Mouse (Mus musculus) midbrain, embryonic 11.5 days (tissue): ENCODE data around the gene Etfbkmt. TPM values are rescaled to one million over a fixed set of nuclear protein-coding genes. Genes with fewer than 3 reads are reported as not detected.
A peak's percentile ranks its signal among the peaks of the same experiment; 100 is the strongest.
"Not testable (repeated sequence)": the region's sequence is repeated elsewhere in the genome, so short reads cannot be mapped to it uniquely, and the experiment has no call there.

Source experiments
- ATAC-seq: fragments of 200-750 bp; cut with Nextera tagmentation; 2 replicates; pipeline ENCODE4 v1.8.0; 2017; ENCODE audit warnings: moderate TSS enrichment, moderate library complexity; ENCODE audit not compliant: low FRiP score
- DNase-seq: peaks from one replicate; pipeline ENCODE4 v3.0.0; 2015; ENCODE audit warnings: low spot score; ENCODE audit errors: missing footprints
- H3K27ac ChIP-seq: fragments of 300-500 bp; sonication (generic); 2 replicates; pipeline ENCODE4 v1.5.1; 2014; ENCODE audit warnings: low read depth, low read length
- H3K27me3 ChIP-seq: fragments of 300-500 bp; sonication (generic); 2 replicates; pipeline ENCODE4 v1.6.1; 2014; ENCODE audit warnings: mild to moderate bottlenecking, low read length, moderate library complexity, mixed read lengths; ENCODE audit not compliant: control insufficient read depth, insufficient read depth
- H3K36me3 ChIP-seq: fragments of 300-500 bp; sonication (generic); 2 replicates; pipeline ENCODE4 v1.6.1; 2014; ENCODE audit warnings: mild to moderate bottlenecking, low read length, moderate library complexity, mixed read lengths; ENCODE audit not compliant: control insufficient read depth, insufficient read depth
- H3K4me1 ChIP-seq: fragments of 300-500 bp; sonication (generic); 2 replicates; pipeline ENCODE4 v1.6.1; 2014; ENCODE audit warnings: low read length; ENCODE audit not compliant: control insufficient read depth, insufficient read depth
- H3K4me2 ChIP-seq: fragments of 300-500 bp; sonication (generic); 2 replicates; pipeline ENCODE4 v1.6.1; 2014; ENCODE audit warnings: mild to moderate bottlenecking, moderate library complexity
- H3K4me3 ChIP-seq: fragments of 300-500 bp; sonication (generic); 2 replicates; pipeline ENCODE4 v1.5.1; 2014; ENCODE audit warnings: low read depth, low read length
- H3K9ac ChIP-seq: fragments of 300-500 bp; sonication (generic); 2 replicates; pipeline ENCODE4 v1.6.1; 2014; ENCODE audit warnings: low read length
- H3K9me3 ChIP-seq: fragments of 300-500 bp; sonication (generic); 2 replicates; pipeline ENCODE4 v1.6.1; 2016; ENCODE audit warnings: low read length; ENCODE audit not compliant: control insufficient read depth
- WGBS: fragments of 180-500 bp; shearing (Covaris S2); extraction: QIAGEN DNeasy Blood & Tissue Kit; methylation state at CpG from one replicate; pipeline ENCODE4 v1.1.7; 2014; 5-methylcytosine and 5-hydroxymethylcytosine counted together
- polyA plus RNA-seq: library from polyadenylated mRNA; unstranded; fragments of >200 nt; fragmentation: Nextera tagmentation; extraction: Ambion mirVana; gene quantifications from 2 replicates; pipeline ENCODE4 v1.2.1, GENCODE M21; 2014

Gene Etfbkmt
- polyA plus RNA-seq, 1 experiment from 2014 or later = 8.6 TPM

DNA sequence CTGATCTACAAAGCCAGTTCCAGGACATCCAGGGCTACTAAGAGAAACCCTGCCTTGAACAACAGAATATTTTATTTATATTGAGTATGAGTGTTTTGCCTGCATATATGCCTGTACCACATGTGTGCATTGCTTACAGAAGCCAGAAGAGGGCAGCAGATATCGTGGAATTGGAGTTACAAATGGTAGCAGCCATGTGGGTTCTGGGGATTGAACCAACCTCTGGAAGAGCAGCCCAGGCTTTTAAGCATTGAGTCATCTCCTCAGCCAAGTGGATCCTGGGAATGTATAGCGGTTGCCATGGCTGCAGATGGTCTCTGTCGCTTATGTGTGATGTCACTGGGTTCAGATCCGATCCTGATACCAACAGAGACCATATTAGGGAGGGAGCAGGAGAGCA is 13.0 kb upstream of the Etfbkmt start:
- 64% methylated on average over 4 of the region's 4 CpGs for WGBS
- no peaks in the 10 kb centered on the region for H3K36me3 ChIP-seq
- peak; percentile 83 for DNase-seq
- H3K27me3 ChIP-seq = no peaks in the 10 kb centered on the region
- H3K27ac ChIP-seq = no peak overlapping the region
- no peak overlapping the region for H3K9ac ChIP-seq
- H3K9me3 ChIP-seq = no peaks in the 10 kb centered on the region
- no peak overlapping the region for H3K4me2 ChIP-seq
- peak; percentile 30; the same call in 1 of the 2 replicates for ATAC-seq
- H3K4me3 ChIP-seq = no peak overlapping the region
- no peaks in the 10 kb centered on the region; the same call in 1 of the 2 replicates for H3K4me1 ChIP-seq

DNA sequence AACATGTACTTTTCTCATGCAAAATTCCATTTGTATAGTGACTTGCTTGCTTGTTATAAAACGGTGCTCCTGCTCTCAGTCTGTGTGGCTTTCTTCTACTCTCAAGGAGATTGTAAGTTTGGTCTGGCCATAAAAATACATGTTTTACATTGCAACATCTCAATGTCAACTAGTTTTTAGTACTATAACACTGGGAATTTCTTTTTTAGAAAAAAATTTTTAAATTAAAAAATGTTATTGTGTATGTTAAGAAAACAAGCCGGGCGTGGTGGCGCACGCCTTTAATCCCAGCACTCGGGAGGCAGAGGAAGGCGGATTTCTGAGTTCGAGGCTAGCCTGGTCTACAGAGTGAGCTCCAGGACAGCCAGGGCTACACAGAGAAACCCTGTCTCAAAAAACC is 9.8 kb upstream of the Etfbkmt start, which contains the start of gene Gm10203:
Gm10203 (plus strand) TSS at position 301 of the 400 bp plus-strand sequence.
- DNase-seq, H3K27me3 ChIP-seq, ATAC-seq, H3K9me3 ChIP-seq, H3K9ac ChIP-seq, H3K4me2 ChIP-seq, H3K27ac ChIP-seq, H3K4me3 ChIP-seq, H3K4me1 ChIP-seq, H3K36me3 ChIP-seq: not testable (repeated sequence)
- WGBS = 81% methylated on average over 8 of the region's 8 CpGs

DNA sequence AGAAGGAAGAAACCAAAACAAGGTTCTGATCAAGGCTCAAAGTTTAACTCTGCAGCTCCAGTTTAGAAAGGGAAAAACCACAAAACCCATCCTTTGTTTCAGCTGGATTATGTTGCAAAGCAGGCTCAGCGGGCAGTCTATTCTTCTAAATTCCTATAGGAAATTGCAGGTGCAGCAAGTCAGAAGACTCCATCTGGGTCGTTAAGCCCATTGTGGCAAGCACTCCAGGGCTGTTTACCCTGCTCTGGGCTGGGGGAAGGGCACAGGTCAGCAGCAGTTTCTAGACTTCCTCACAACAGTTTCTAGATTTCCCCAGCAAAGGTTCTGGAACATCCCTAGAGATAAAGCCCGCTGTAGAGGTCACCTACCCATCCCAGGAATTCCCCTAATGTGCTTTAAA is 8.5 kb upstream of the Etfbkmt start:
- Histone ChIP-seq H3K27me3 (no peaks in the 10 kb centered on the region), H3K27ac (no peak overlapping the region), H3K9me3 (no peaks in the 10 kb centered on the region), H3K9ac (no peak overlapping the region), H3K4me1 (no peaks in the 10 kb centered on the region; the same call in 1 of the 2 replicates), H3K4me3 (no peak overlapping the region), H3K4me2 (no peak overlapping the region), H3K36me3 (no peaks in the 10 kb centered on the region)
- ATAC-seq = no peak
- 9% methylated on average over 3 of the region's 3 CpGs for WGBS
- peak; percentile 82 for DNase-seq

DNA sequence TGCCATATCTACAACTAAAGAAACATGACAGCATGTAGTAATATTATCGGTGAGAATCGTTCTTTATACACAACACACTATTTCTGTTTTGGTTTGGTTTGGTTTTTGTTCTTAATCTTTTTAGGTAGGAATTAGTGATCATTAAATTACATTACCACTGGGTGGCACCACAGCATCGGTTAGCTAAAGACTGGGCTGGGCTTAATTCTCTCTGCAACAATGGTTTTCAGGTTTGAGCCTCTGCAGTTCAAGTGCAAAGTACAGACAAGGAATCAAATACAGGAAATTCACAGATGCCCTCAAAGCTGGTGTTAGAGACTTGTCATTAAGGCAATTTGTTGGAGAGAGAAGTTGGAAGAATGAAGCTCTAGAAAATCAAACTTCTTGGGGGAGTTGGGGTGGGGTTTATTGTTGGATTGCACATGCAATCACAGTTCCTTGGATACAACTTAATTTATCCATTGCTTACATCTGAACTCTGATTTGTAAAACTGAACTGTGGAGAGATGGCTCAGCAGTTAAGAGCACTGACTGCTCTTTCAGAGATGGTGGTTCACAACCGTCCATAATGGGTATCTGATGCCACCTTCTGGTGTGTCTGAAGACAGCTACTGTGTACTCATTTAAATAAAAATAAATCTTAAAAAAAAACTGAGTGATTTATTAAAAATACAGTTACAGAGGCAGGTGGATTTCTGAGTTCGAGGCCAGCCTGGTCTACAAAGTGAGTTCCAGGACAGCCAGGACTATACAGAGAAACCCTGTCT is 7.2 kb upstream of the Etfbkmt start:
- 34% methylated on average over 5 of the region's 5 CpGs for WGBS

DNA sequence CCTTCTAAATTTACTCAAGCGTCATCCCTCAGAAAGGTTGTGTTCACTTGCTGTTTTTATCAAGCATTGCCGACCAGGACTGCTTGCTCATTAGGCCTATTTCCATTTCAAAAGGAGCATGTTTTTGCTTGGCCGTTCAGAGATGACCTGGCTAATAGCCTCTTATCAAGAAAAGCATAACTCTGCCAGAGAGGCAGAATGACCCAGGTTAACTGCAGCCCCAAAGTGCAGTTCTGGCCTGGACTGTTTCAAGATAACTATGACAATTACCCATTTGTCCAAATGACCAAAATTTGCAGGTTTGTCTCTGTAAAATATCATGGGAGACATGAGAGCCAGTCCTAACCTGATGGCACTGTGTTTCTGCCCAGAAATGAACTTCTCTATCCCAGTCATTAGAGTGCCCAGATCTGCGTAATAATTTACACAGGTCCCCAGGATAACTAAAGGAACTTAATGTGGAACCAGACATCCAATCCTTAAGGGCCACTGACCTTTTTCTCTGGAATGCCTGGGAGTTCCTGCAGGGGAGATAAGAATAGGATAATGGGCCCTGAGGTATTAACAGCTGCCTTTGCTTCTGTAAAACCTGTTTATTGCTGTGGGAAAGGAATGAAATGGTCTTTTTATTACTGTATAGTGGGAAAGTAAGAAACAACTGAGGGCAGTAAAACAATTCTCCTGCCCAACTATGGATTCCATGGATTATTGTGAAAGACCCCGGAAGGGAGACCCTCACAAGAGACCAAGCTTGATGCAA is 5.1 kb upstream of the Etfbkmt start:
- Histone ChIP-seq H3K9me3 (no peaks in the 10 kb centered on the region), H3K4me1 (no peaks in the 10 kb centered on the region; the same call in 1 of the 2 replicates), H3K27ac (no peak overlapping the region), H3K4me3 (no peak overlapping the region), H3K4me2 (no peak overlapping the region), H3K27me3 (no peaks in the 10 kb centered on the region), H3K9ac (no peak overlapping the region), H3K36me3 (no peaks in the 10 kb centered on the region)
- ATAC-seq = no peak
- peak; percentile 35 for DNase-seq
- WGBS = 24% methylated on average over 5 of the region's 5 CpGs

More for the DNA sequence above, 7.2 kb upstream of the Etfbkmt start:
- no peaks in the 10 kb centered on the region for H3K9me3 ChIP-seq
- no peaks in the 10 kb centered on the region; the same call in 1 of the 2 replicates for H3K4me1 ChIP-seq
- DNase-seq = peak; percentile 92
- H3K27me3 ChIP-seq = no peaks in the 10 kb centered on the region
- no peak overlapping the region for H3K27ac ChIP-seq
- H3K9ac ChIP-seq = no peak overlapping the region
- no peak overlapping the region for H3K4me3 ChIP-seq
- peak; percentile 71 for ATAC-seq
- no peak overlapping the region for H3K4me2 ChIP-seq
- H3K36me3 ChIP-seq = no peaks in the 10 kb centered on the region

DNA sequence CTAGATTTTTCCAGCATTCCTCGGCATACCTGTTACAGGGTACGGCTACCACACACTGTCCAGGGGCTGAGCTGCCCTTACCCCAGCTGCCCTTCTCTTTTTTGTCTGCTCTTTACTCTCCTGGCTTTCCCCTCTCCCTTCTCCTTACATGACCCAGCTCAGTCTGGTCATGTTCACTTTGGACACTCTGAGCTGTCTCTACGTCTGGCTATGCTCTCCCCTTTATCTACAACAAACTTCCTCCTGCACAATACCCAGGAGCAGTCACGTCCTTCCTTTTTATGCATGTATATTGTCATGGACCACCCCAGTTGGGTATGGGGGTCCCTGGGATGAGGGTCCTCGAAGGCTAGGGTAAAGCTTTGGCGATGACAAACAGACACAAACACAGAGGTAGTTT is 4.0 kb upstream of the Etfbkmt start:
- Histone ChIP-seq H3K9ac (no peak overlapping the region), H3K36me3 (no peaks in the 10 kb centered on the region), H3K4me3 (no peak overlapping the region), H3K4me1 (no peaks in the 10 kb centered on the region; the same call in 1 of the 2 replicates), H3K27me3 (no peaks in the 10 kb centered on the region), H3K27ac (no peak overlapping the region), H3K9me3 (no peaks in the 10 kb centered on the region), H3K4me2 (no peak overlapping the region)
- 83% methylated on average over 6 of the region's 6 CpGs for WGBS
- ATAC-seq = no peak
- peak; percentile 67 for DNase-seq

DNA sequence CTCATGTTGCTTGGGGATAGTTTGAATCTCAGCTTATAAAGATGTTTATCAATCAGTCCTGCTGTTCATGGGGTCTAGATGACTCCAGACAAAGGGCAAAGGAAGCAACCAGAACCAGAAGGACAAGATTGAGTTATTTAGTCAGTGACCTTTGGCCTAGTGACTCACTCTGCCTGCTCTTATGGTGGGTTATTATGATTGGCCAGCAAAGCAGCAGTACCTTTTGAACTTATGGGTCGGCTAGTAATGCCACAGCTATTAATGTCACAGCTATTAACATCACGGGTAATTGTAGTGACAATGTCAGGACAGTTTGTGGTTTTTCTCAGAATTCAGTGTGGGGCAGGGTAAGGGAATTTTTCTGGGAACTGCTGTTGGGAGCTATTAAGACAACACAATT is 1.7 kb upstream of the Etfbkmt start:
- Histone ChIP-seq H3K9ac (no peak overlapping the region), H3K9me3 (no peaks in the 10 kb centered on the region), H3K4me3 (no peak overlapping the region), H3K4me1 (0 out of 2 replicates have a peak, but pooled peaks cover 2% of the 10 kb centered on the region), H3K27ac (no peak overlapping the region), H3K27me3 (no peaks in the 10 kb centered on the region), H3K4me2 (no peak overlapping the region), H3K36me3 (no peaks in the 10 kb centered on the region)
- DNase-seq (no peak), ATAC-seq (no peak)
- WGBS = 80% methylated on average over 2 of the region's 2 CpGs

DNA sequence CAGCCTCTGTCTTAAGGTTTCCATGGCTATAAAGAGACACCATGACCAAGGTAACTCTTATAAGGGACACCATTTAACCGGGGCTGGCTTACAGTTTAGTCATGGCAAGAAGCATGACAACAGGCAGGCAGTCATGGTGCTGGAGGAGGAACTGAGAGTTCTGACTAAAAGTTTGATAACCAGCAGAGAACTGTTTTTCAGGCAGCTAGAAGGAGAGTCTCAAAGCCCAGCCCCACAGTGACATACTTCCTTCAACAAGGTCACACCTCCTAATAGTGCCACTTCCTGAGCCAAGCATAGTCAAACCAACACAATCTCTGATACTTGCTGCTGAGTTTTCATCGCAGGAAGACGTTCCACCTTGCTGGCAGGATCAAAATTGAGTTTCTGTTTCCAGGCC is 638 bp upstream of the Etfbkmt start:
- no peak overlapping the region for H3K9ac ChIP-seq
- H3K27ac ChIP-seq = no peak overlapping the region
- H3K27me3 ChIP-seq = no peaks in the 10 kb centered on the region
- no peak for ATAC-seq
- H3K36me3 ChIP-seq = no peaks in the 10 kb centered on the region
- 0 out of 2 replicates have a peak, but pooled peaks cover 2% of the 10 kb centered on the region for H3K4me1 ChIP-seq
- H3K9me3 ChIP-seq = no peaks in the 10 kb centered on the region
- H3K4me2 ChIP-seq = no peak overlapping the region
- 88% methylated on average over 3 of the region's 3 CpGs for WGBS
- no peak overlapping the region for H3K4me3 ChIP-seq
- peak; percentile 80 for DNase-seq
